Mouse (Mus musculus) c-Kit-positive CD71-negative TER-119-negative erythroid progenitor cells, embryonic 14.5 days (primary cell): Measurements from ENCODE around the gene Psmc3.
"Not testable (repeated sequence)": the region's sequence is repeated elsewhere in the genome, so short reads cannot be mapped to it uniquely, and the experiment has no call there.

Experiments used
- DNase-seq: peaks from one replicate; pipeline ENCODE4 v3.0.0-alpha.2; 2013; ENCODE audit warnings: low read depth

The Psmc3 gene

DNA sequence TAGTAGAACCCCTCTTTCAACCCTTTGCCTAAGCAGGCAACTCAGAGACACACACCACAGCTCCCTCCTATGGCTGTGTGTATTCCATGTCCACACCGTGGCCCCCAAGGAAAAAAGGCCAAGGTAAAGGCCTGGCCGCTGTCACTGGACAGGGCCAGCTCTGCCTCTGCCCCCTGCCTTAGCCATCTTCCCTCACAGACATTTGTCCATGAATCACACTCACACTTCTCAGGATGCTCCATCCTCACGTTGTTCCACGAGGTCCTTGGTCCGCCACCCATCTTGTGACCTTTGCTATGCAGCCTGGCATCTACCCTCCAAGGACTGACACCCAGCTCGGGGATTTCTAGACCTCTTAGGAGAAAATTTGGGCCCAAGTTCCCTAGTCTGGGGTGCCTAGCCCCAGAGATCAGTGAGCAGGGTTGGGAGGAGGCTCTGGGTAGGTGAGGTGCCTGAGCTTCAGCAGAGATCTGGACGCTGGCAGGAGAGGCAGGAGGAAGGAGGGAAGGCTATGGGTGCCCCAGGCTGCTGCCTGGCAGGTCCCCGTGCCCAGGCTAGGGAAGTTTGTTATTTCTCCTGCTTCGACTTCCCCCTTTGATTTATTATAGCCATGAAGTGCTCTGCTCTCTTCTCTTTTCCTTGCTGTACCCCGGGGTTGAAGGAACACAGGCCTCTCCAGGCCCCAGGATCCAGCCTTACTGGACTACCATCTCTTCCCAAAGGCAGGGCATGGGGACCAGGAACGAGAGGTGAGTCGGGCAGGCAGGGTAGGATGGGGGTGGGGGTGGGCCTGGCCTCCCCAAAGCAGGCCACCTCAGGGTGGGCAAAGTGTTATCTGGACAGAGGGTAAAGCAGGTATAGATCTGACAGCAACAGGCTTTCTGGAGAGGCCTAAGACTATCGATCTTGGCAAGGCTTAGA is 28.2 kb downstream of the Psmc3 start, which contains the start of gene Spi1:
Gene Spi1, plus strand, starts transcription at position 616 of the 921 bp plus-strand sequence.
- no peak for DNase-seq

GRCm38 (mm10) chr2:91082844-91083243 is 29.0 kb downstream of the Psmc3 start:
- peak; percentile 71 for DNase-seq

DNA sequence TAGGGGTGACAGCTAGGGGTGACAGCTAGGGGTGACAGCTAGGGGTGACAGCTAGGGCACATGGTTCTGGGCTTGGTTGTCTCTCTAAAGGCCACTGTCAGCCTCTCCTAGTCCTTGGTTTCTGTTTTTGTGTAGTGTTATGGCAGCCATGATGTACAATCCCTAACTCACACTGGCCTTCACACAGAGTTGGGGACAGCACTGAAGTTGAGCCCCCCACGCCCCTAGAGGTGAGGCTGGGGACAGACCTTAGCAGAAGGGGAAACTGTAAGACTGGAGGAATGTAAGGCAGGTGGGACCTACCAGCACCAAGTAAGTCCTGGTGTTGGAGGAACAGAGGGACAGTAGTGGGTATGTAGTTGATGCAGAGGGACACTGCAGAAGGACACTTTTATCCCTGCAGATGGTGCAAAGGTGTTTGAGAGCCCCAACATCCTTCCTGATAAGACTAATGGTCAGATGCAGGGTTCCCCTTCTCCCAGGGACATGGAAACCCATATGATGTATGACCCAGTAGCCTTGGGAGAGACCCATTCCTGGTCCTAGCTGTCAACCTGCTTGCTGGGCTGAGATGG is 29.6 kb downstream of the Psmc3 start:
- DNase-seq, result no peak

DNA sequence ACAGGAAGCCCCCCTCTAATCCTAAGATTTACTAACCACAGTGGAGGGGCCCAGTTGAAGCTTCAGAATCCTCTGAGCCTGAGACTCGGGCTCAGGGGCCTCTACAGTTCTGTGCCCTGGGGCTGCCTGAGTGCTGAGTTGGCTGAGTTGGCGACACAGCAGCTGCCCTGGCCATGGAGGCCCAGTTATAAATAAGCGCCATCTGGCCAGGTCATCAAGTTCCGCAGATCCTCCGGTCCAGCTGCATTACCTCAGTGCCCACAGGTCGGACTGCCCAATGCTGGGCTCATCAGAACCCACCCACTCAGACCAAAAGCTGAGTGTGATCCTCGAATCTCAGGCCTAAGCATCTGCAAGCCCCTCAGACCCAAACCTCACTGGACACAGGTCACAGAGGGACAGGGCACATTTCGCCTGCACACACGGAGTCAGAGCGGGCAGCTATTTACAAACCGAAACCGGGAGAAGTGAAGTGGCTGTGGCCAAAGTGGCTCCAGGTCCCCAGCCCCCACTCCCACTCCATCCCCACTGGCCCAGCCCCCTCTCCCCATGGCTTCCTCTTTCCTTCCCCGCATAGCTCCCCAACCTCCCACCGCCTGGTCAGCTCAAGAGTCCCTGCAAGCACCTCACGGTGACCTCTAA is 30.5 kb downstream of the Psmc3 start:
- DNase-seq, result no peak

DNA sequence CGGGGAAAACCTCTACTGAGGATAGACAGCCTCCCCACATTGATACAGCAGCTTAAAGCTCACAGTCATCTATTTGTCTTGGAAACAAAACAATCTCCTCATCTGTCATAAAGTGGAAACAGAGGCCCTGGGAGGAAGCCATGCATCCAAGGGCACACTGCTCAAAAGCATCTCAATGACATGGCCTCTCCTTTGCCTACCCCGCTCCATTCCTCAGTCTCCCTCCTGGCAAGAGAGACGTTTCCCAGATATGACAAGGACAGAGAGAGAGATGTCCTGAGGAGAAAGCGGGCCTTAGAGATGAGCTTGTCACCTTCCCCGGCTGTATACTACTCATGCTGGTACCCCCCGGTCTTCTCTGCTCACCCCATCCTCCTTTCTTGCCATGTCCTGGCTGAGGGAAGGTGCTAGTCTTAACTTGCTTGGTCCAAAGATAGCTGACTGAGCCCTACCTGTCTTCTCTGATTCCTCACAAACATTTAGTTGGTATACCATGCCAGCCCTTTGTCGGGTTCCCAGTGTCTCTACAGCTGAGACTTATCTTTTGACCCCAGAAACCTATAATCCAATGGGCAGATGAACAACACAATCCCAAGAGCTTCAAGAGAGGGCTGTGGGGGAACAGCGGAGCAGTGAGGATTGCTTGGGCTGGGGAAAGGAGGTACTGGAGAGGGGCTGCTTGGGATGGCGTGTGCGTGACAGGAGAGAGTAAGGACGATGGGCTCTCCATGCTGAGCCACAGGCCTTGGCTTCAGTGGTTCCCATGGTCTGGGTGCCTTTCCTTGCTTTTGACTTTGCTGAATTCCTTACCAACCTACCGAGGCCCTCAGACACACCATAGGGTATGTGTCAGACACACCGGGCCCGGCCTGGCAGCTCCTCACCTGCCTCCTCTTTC is 31.9 kb downstream of the Psmc3 start:
- no peak for DNase-seq

GRCm38 (mm10) chr2:91086392-91087237 is 32.8 kb downstream of the Psmc3 start:
- no peak for DNase-seq

- no peak for DNase-seq
Measured at GRCm38 (mm10) chr2:91087453-91087852, 33.6 kb downstream of the Psmc3 start.

DNA sequence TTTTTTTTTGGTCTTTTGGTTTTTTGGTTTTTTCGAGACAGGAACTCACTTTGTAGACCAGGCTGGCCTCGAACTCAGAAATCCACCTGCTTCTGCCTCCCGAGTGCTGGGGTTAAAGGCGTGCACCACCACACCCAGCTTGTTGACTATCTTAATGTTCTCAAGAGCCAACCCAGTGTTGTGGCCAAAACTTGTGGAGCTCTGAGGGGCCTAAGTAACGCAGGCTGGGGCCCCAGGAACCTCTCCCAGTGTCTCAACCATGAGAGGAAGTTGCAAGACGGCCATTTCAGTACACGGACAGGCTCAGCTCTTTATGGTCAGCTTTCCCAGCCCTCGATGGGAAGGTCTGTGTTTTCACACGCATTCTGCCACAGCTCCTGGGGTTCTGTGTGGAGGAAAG is 35.2 kb downstream of the Psmc3 start:
- DNase-seq, result no peak

GRCm38 (mm10) chr2:91090208-91090607 is 36.4 kb downstream of the Psmc3 start:
- no peak for DNase-seq

DNA sequence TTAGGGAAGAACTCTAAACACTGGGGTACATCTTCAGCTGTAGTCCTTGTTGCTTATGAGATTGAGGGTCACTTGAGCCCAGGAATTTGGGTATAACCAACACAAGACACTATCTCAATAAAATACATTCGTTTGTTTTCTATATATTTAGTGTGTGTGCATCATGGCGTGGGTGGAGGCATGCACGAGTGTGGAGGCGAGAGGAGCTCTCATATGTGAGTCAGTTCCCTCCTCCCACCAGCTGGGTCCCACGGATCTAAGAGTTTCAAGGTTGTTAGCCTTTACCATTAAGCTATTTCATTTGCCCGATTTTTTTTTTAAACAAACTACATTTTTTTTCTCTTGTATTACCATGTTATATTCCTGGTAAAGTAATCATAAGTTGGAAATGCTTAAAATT is 37.0 kb downstream of the Psmc3 start:
- no peak for DNase-seq

GRCm38 (mm10) chr2:91096524-91096923 is 42.7 kb downstream of the Psmc3 start:
- DNase-seq, result peak; percentile 76

DNA sequence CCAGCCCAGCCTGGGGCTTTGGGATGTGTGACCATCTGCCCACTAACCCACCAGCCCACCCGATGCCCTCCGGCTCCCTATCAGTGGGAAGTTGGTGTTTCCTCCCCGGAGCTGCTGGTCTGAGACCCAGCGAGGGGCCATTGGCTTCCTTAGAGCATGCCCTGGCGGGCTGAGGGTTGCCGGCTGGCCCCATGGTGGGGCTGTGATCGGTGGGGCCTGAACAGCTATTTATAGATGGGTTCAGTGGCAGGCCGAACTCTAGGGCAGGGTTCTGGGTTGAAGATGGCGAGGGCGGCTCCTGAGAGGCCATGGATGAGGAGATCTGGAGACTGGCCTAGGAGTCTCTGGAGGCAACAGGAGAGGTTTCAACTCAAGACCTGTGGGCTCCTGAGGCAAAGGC is 43.2 kb downstream of the Psmc3 start:
- no peak for DNase-seq

DNA sequence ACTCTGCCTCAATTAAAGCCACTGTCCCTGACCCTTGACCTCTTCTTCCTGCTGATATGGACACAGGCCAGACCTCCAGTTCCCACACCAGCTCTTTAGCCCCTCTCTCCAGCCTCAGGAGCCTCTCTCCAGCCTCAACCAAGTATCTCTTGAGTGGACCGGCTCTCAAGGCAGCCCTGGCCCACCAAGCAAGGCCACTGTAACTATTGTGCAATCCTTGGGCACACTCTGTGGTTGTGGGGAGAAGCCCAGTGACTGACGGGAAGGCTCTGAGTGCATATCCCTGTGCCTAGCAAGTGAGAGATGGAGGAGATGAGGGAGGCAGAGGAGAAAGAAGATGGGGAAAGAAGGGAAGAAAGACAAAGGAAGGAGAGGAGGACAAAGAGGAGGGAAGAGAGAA is 44.3 kb downstream of the Psmc3 start:
- DNase-seq, result no peak

GRCm38 (mm10) chr2:91101124-91101740 is 47.4 kb downstream of the Psmc3 start:
- DNase-seq, result peak; percentile 93

GRCm38 (mm10) chr2:91108156-91108555 is 54.3 kb downstream of the Psmc3 start:
- DNase-seq, result no peak

- DNase-seq, result no peak
Measured at GRCm38 (mm10) chr2:91109241-91109640, 55.4 kb downstream of the Psmc3 start.

GRCm38 (mm10) chr2:91109807-91110385 is 56.1 kb downstream of the Psmc3 start:
- DNase-seq, result no peak

- no peak for DNase-seq
Measured at GRCm38 (mm10) chr2:91110429-91110828, 56.6 kb downstream of the Psmc3 start.

GRCm38 (mm10) chr2:91111832-91112231 is 58.0 kb downstream of the Psmc3 start:
- DNase-seq, result not testable (repeated sequence)

GRCm38 (mm10) chr2:91112491-91112890 is 58.7 kb downstream of the Psmc3 start:
- DNase-seq, result no peak
